Mouse (Mus musculus) brain, adult 2 months (tissue): ENCODE measurements at regions not wholly inside any gene's neighbourhood (a gene's known extent, or its start where the extent isn't known, plus 50 kb on each side); places are given as distances from the start of the nearest gene placed in this dataset.
A peak's percentile ranks its signal among the peaks of the same experiment; 100 is the strongest.

Experiments
- DNase-seq: peaks from one replicate; pipeline ENCODE4 v3.0.0; 2011; ENCODE audit warnings: low read depth, low spot score

- DNase-seq, result no peak
These were observed 1132.6 kb upstream of the Fbxo33 start for GRCm38 (mm10) chr12:60352138-60352537.

DNA sequence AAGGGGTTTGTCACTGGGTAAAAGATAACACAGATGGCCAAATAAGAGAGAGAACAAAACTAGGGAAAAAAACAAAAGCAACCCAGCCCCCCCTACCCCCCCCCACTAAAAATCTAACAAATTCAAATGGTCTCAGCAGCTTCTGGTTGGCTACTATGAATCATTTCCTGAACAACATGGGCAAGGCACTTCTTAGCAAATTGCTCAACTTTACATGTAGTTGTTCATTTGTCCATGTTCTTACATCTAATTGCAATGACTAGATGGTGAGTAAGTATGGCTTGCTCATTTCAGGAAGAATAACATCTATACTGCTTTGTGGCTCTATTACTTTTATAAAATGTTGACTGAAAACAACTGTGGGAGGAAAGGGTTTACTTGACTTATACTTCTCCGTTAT lies 1124.9 kb upstream of the Fbxo33 start:
- no peak for DNase-seq

DNA sequence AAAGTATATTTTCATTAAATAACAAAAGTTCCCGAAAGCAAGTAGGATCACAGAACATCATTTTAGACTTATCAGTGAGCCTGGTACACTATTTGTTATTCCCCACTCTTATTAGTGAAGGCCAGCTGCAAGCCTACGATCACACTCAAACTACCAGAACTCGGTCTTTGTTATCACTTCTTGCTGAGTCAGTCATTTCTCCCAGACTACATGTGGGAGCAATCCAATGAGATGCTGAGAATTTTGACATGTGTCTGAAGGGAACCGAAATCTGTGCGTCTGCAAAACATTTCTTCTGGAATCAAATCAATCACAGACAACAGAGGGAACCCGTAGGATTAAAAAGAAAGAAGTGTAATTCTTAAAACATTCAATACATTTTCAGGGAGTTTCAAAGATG lies 1100.5 kb upstream of the Fbxo33 start:
- DNase-seq, result no peak

DNA sequence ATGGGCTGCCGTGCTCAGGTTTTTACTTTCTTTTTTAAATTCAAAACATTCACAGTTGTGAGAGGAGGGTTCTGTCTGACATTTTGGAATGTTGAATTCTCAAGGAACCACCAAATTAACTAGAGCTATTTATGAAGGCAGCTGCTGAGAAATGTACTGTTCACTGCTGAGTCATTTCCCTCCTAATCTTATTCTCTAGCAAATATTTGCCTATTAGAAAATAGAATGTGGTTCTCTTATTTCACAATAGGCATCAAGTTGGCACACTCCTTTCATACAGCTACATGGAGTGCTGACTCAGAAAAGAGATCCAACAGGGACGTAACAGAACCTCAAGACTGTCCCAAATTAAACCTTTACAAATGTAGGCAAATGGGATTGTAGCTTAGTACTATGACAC lies 1073.1 kb upstream of the Fbxo33 start:
- DNase-seq, result peak; percentile 69

GRCm38 (mm10) chr12:60288817-60289216 lies 1069.3 kb upstream of the Fbxo33 start:
- DNase-seq, result no peak

GRCm38 (mm10) chr12:60255286-60255685 lies 1035.8 kb upstream of the Fbxo33 start:
- no peak for DNase-seq

DNA sequence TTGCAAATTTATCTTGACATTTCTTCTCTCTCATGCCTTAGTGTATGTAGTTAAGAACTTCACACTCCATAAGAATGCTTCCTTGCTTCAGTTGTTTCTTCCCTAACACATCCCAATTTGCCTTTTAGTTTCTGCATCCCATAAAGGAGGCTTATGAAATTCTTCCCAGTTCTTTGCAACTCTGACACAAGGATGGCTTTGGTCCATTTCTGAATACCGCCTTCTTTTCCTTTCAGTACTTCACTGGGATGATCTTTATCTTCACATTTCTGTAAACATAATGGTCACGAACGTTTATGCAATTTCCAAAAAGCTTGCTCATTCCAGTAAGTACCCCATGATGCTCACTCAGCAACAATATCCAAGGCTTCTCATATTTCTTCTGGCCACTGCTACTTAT lies 994.5 kb upstream of the Fbxo33 start:
- DNase-seq, result peak; percentile 7

GRCm38 (mm10) chr12:60175750-60176149 lies 956.2 kb upstream of the Fbxo33 start:
- DNase-seq, result no peak

- DNase-seq, result no peak
These were observed 930.7 kb upstream of the Fbxo33 start for GRCm38 (mm10) chr12:60150266-60150665.

- no peak for DNase-seq
These were observed 927.8 kb upstream of the Fbxo33 start for GRCm38 (mm10) chr12:60147364-60147763.
